Mouse (Mus musculus): ENCODE results near the gene Fhit.

Gene Fhit

DNA sequence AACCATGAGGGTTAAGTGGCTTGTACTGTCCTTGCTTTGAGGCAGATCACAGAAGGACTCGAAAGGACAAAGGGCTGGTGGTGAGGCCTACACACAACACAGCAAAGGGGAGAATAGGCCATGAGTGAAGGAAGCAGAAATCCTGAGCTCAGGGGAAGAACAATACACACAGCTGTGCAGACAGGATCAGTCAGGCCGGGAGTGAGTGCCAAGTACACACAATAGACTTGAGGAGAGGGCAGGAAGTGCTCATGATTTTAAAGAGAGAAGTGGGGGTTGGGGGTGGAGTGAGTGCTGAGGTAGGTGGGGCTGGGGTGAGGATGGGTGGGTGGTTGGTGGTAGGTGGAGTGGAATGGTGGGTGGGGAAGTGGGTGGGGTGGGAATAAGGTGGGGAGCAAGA is 635.0 kb downstream of the Fhit start:
- DNase-seq (ENCODE audit: extremely low read depth, low read depth, low spot score): no peak

DNA sequence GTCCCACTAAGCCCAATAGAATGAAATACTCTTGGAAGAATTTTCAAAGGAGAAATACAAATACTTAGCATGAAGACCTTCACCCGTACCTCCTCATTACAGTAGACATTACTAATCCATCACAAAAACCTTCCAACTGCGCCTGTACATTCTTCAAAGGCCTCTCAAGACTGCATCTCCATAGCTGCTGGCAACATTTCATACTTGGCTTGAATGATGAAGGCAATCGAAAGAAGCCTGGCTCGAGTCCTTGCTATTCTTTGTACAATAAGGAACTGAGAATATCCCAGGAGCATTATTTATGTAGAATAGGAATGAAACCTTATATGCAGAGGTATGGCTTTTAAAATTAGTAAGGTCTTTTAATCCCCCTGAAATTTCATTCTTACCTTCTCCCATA is 636.0 kb downstream of the Fhit start:
- DNase-seq (ENCODE audit: extremely low read depth, low read depth, low spot score): no peak

- DNase-seq (ENCODE audit: extremely low read depth, low read depth, low spot score): no peak
Measured at GRCm38 (mm10) chr14:10514026-10514425, 647.8 kb downstream of the Fhit start.

GRCm38 (mm10) chr14:10509252-10509651 is 652.6 kb downstream of the Fhit start:
- no peak for DNase-seq (ENCODE audit: extremely low read depth, low read depth, low spot score)

DNA sequence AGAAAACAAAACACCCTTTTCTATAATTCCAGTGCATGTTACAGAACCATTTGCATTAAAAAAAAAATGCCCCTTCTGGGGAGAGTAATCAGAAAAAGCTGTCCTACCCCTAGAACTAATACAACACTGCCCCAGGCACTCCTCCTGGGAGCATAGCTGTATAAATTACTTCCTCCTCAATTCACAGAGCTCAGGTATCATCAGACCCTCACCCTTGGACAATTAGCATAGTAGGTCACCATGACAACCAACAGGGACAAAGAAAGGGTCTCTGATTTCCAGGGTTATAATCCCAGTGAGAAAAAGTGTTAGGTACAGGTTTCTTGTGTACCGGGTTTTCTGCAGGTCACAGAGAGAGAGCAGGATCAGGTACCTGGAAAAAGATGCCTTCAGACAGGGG is 654.3 kb downstream of the Fhit start:
- DNase-seq (ENCODE audit: extremely low read depth, low read depth, low spot score): no peak

- DNase-seq (ENCODE audit: extremely low read depth, low read depth, low spot score): no peak
Measured at GRCm38 (mm10) chr14:10485798-10486197, 676.0 kb downstream of the Fhit start.

DNA sequence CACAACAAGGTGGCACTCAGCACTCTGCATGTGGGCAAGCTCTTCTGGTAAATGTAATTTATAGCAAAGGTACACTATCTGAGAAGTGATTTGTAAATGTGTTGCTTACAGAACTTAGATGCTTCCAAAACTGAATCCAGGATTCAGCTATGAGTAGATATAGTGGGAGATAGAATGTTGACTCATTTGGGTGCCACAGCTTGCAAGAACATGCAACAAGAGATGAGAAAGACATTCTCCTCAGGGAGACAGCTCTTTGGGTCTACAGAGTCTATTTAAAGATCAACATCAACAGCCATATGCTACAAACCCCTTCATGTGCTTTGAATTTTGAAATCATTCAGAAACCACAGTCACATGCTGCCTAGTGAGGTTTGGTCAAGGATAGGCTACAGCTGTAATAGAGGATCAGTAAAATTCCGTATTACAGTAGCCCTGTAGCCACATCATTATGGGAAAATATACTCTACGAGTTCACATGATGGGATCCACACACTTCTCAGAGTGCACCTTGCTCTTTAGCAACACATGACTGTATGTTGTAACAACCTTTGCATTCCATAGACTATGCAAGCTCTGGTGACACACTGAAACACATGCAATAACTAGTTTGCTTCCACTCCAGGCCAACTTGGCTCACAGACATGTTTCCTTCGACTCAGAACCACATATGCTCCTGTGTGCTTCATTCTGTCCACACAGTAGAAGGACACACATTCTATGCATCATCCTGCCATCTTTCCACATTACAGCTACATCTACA is 678.8 kb downstream of the Fhit start:
- DNase-seq (ENCODE audit: extremely low read depth, low read depth, low spot score): peak; percentile 61

GRCm38 (mm10) chr14:10481370-10481769 is 680.5 kb downstream of the Fhit start:
- DNase-seq (ENCODE audit: extremely low read depth, low read depth, low spot score): no peak

- DNase-seq (ENCODE audit: extremely low read depth, low read depth, low spot score): no peak
Measured at GRCm38 (mm10) chr14:10480681-10481080, 681.2 kb downstream of the Fhit start.

GRCm38 (mm10) chr14:10453001-10453861 is 708.6 kb downstream of the Fhit start:
- DNase-seq (ENCODE audit: extremely low read depth, low read depth, low spot score): peak; percentile 4

GRCm38 (mm10) chr14:10452234-10452633 is 709.6 kb downstream of the Fhit start:
- DNase-seq (ENCODE audit: extremely low read depth, low read depth, low spot score): no peak

DNA sequence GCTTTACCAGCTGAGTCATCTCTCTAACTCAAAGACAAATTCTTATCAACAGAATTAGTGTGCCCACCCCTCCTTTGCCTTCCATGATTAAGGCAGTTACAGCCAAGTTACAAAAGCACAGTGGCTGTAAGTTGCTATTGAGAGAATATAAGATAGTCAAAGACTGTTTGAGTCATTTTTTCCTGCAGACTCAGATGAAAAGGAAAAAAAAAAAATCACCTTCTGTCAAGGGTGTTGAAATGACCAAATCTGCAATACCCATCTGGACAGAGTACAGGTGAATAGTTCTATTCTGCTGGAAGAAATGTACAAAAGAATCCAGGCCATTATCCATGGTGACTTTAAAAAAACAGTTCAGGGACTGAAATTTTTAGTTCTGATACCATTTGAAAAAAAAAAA is 716.5 kb downstream of the Fhit start:
- no peak for DNase-seq (ENCODE audit: extremely low read depth, low read depth, low spot score)

DNA sequence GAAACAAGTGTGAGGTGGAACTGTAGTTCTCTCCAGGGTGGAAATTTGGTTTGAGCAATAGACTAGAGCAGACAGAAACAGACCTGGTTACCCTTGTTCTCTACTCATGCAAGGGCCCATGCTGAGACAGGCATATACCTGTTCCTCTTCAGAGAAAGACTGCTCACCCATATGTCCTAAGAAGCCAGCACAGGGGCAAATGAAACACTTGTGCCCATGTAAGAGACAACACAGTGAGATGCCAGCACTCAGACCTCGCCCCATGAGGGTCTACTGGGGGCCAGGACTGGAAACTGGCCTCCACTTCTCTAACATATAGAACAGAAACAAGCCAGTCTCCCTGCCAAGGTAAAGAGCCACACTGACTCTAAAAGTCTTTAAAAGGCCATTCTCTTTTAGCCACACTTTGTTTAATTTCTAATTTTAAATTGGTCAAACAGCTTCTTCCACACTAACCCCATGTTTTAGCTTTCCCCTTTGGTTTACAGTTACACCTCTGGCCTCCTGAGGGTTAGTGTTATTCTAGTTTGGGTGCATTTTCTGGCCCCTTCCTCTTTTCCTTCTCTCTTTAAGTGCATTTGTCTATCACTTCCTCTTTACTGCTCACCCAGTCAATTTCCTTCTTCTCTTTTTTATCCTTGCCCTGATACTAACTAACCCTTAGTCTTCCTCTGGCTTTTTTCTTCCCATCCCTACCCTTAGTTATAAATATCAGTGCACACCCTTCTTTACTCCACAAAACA is 722.7 kb downstream of the Fhit start:
- DNase-seq (ENCODE audit: extremely low read depth, low read depth, low spot score): no peak

DNA sequence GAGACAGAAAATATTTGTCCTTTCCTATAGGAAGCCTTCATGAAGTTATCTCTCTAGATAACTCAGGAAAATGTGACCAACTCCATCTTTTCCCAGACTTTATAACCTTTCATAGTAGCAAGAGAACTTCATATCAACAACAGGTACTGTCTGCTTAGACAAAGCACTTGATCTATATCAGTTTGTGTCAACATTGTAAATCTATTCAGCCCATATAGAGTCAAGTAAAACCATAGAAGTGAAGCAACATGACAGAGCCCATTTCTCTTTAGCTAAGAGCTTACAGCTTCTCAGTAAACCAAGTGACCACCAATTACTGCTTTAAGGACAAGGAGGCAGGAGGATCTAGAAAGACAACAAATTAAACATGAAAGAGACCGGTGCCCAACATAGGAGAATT is 725.6 kb downstream of the Fhit start:
- no peak for DNase-seq (ENCODE audit: extremely low read depth, low read depth, low spot score)

DNA sequence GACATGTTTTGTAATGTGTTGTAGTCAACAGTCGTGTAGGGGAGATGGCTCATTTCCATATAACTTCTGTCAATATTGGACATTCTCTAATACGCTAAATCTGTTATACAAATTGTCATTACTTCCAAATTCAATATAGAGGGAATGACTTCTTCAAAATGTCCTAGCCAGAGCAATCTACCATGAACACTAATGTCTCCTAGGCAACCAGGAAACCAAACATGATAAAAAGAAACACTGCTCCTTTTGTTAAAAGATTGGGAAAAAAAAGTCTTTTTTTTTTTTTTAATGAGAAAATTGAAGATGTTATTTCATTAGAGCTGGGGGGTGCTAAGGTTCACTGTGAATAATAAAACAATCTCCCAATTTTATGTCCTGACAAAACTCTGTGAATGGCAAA is 729.3 kb downstream of the Fhit start:
- DNase-seq (ENCODE audit: extremely low read depth, low read depth, low spot score): no peak

- no peak for DNase-seq (ENCODE audit: extremely low read depth, low read depth, low spot score)
Measured at GRCm38 (mm10) chr14:10430396-10431000, 731.3 kb downstream of the Fhit start.

DNA sequence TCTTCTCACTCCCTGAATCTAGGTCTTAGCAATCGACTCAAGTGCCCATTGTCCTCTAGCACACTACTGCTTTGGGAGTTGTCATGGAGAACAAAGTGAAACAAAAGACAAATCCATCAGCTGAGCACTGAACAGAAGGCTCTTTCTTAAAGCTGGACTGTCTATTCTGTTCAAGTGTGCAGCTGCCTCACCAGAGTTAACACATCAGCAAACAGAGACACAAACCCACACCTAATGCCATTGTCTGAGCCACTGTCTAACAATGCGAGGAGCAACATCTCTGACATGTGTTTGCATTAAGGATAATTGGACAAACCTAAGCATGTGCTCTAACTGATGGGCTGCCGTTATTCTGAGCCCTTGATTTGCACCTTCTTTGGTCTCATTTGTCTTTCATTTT is 738.3 kb downstream of the Fhit start:
- DNase-seq (ENCODE audit: extremely low read depth, low read depth, low spot score): no peak

DNA sequence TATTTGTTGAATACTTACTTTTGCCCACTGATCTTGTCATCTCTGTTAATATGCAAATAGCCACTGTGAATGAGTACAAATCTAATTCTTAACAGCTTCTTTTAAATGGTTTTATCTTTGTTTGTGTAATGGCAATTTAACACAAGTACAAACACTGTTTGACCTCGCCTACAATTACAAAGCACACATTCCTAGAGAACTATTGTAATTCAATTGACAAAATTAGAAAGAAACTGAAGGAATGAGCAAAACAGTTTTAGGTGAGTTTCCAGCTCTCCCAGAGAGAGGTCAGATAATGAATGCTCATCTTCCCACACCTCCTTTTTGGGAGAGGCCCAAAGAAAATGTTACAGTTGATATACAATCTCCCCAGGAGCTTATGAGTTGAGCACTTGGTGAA is 739.6 kb downstream of the Fhit start:
- DNase-seq (ENCODE audit: extremely low read depth, low read depth, low spot score): no peak

- no peak for DNase-seq (ENCODE audit: extremely low read depth, low read depth, low spot score)
Measured at GRCm38 (mm10) chr14:10415068-10415467, 746.8 kb downstream of the Fhit start.

DNA sequence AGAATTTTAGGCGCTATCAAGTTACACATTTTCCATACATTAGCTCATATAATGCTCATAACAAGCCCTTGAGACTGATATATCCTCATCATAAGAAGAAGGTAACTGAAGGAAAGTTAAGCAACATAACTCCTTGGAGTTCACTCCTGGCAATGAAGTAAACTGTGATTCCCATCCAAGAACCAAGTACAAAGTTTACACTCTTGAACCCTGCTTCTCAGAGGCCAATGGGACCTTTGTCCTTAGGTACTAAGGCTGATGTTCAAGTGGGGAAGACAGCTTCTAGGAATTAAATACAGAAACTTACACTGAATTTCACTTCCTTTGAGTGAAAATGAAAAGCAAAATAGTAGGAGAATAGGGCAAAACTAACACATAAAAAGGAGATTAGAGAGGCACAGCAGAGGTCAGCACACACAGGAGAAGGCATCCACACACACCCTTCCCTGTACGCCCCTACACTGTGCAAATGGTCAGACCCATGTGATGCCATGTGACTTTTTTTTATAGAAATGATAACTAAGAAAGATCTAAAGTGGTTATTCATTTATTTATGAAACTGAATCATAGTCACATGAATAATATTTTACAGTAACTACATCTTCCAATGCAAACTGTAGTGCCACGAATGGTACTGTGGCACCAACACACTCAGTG is 752.4 kb downstream of the Fhit start:
- no peak for DNase-seq (ENCODE audit: extremely low read depth, low read depth, low spot score)

GRCm38 (mm10) chr14:10405346-10405745 is 756.5 kb downstream of the Fhit start:
- DNase-seq (ENCODE audit: extremely low read depth, low read depth, low spot score): no peak

Measured in fat pad, adult 2 months (tissue).